Mouse (Mus musculus) heart, embryonic 14.5 days (tissue): ENCODE data around the gene Uqcc2. TPM values are rescaled to one million over a fixed set of nuclear protein-coding genes. Genes with fewer than 3 reads are reported as not detected.

Experiments used
- ATAC-seq: fragments of 200-750 bp; cut with Nextera tagmentation; 2 replicates; pipeline ENCODE4 v1.8.0; 2017; ENCODE audit warnings: low read depth, moderate TSS enrichment; ENCODE audit not compliant: insufficient number of reproducible peaks, insufficient read depth, low FRiP score
- H3K27ac ChIP-seq, 2 experiments: fragments of 200-500 bp in 1 of 2; fragments of 300-500 bp in 1 of 2; sonication (generic) in 1 of 2; replicated peaks in 1 of 2; 2 replicates each; pipeline ENCODE4 v1.5.1; 2012 to 2014; ENCODE audit warnings: low read depth in 2 of 2, low read length in 2 of 2, control low read depth in 1 of 2, mild to moderate bottlenecking in 1 of 2, mixed read lengths in 1 of 2; ENCODE audit not compliant: control insufficient read depth in 1 of 2, insufficient read depth in 1 of 2
- H3K27me3 ChIP-seq: fragments of 300-500 bp; sonication (generic); 2 replicates; pipeline ENCODE4 v1.6.1; 2014; ENCODE audit warnings: mild to moderate bottlenecking, low read length, control low read depth; ENCODE audit not compliant: control insufficient read depth, insufficient read depth
- H3K36me3 ChIP-seq: fragments of 300-500 bp; sonication (generic); 2 replicates; pipeline ENCODE4 v1.6.1; 2014; ENCODE audit warnings: mild to moderate bottlenecking, control low read depth, low read length, mixed read lengths; ENCODE audit not compliant: control insufficient read depth, insufficient read depth
- H3K4me1 ChIP-seq, 2 experiments: fragments of 200-500 bp in 1 of 2; fragments of 300-500 bp in 1 of 2; sonication (generic) in 1 of 2; 2 replicates each; pipeline ENCODE4 v1.6.1; 2012 to 2014; ENCODE audit warnings: low read length in 2 of 2, control low read depth in 1 of 2, mixed read lengths in 1 of 2; ENCODE audit not compliant: control insufficient read depth in 2 of 2, insufficient read depth in 2 of 2
- H3K4me2 ChIP-seq: fragments of 300-500 bp; sonication (generic); 2 replicates; pipeline ENCODE4 v1.6.1; 2014; ENCODE audit warnings: mild to moderate bottlenecking, low read length
- H3K4me3 ChIP-seq, 2 experiments: fragments of 200-500 bp in 1 of 2; fragments of 300-500 bp in 1 of 2; sonication (generic) in 1 of 2; 2 replicates each; pipeline ENCODE4 v1.5.1; 2012 to 2014; ENCODE audit warnings: low read length in 2 of 2, mild to moderate bottlenecking in 2 of 2, control low read depth in 1 of 2, low read depth in 1 of 2, moderate library complexity in 1 of 2; ENCODE audit not compliant: control insufficient read depth in 1 of 2, insufficient read depth in 1 of 2
- H3K9ac ChIP-seq: fragments of 300-500 bp; sonication (generic); 2 replicates; pipeline ENCODE4 v1.6.1; 2014; ENCODE audit warnings: mild to moderate bottlenecking, low read length
- H3K9me3 ChIP-seq: fragments of 300-500 bp; sonication (generic); 2 replicates; pipeline ENCODE4 v1.6.1; 2016; ENCODE audit warnings: low read length, control low read depth; ENCODE audit not compliant: control insufficient read depth
- WGBS: fragments of 180-500 bp; shearing (Covaris S2); extraction: QIAGEN DNeasy Blood & Tissue Kit; methylation state at CpG from one replicate; pipeline ENCODE4 v1.1.7; 2014; 5-methylcytosine and 5-hydroxymethylcytosine counted together
- microRNA-seq: library from miRNA; unstranded; fragments of <30 nt; microRNA quantifications from one replicate; pipeline ENCODE4, GENCODE M21; 2016
- polyA plus RNA-seq: library from polyadenylated mRNA; unstranded; fragments of >200 nt; fragmentation: Nextera tagmentation; extraction: Ambion mirVana; gene quantifications from 2 replicates; pipeline ENCODE4 v1.2.1, GENCODE M21; 2014

Uqcc2 gene
- polyA plus RNA-seq, 1 experiment from 2014 or later = 339 TPM

DNA sequence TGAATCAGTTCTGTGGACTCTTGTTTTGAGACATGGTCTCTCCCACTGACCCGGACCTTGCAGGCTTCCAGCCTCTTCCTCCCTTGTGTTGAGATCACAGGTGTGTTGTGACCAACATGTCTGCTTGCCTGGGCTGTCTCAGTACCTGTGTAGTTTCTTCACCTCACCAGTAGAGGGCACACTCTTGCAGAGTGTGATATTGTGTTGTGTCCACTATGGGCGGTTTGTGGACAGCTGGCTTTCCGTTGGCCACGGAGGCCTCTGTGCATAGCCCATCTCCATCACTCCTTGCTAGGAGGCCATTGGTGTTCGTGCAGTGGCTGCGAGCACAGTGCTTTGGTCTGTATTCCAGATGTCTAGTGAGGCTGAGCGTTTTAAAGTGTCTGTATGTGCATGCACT is 56.6 kb downstream of the Uqcc2 start:
- 95% methylated on average over 7 of the region's 7 CpGs for WGBS
- ATAC-seq = no peak
- Histone ChIP-seq H3K36me3 (no peaks in the 10 kb centered on the region), H3K27ac (no peak overlapping the region), H3K27me3 (no peaks in the 10 kb centered on the region), H3K4me3 (no peak overlapping the region), H3K9me3 (0 out of 2 replicates have a peak, but pooled peaks cover 4% of the 10 kb centered on the region), H3K9ac (no peak overlapping the region), H3K4me1 (peaks cover 7 to 11% of the 10 kb centered on the region in 2 experiments; a peak in 2 of 4 replicates), H3K4me2 (no peak overlapping the region)

- H3K9ac ChIP-seq = no peak overlapping the region
- no peak for ATAC-seq
Measured at GRCm38 (mm10) chr17:27074849-27075745, 58.6 kb downstream of the Uqcc2 start.

GRCm38 (mm10) chr17:27074236-27074635 is 59.5 kb downstream of the Uqcc2 start:
- no peaks in the 10 kb centered on the region for H3K27me3 ChIP-seq
- H3K9ac ChIP-seq = no peak overlapping the region
- no peak overlapping the region for H3K4me2 ChIP-seq
- H3K36me3 ChIP-seq = no peaks in the 10 kb centered on the region
- 0 out of 2 replicates have a peak, but pooled peaks cover 4% of the 10 kb centered on the region for H3K9me3 ChIP-seq
- no peak overlapping the region for H3K4me3 ChIP-seq
- no peak for ATAC-seq
- 47% methylated on average over 6 of the region's 6 CpGs for WGBS
- peaks cover 3 to 7% of the 10 kb centered on the region in 2 experiments; a peak in 1 of 4 replicates for H3K4me1 ChIP-seq
- no peak overlapping the region for H3K27ac ChIP-seq

More at GRCm38 (mm10) chr17:27074849-27075745, 58.6 kb downstream of the Uqcc2 start:
- Histone ChIP-seq H3K9me3 (0 out of 2 replicates have a peak, but pooled peaks cover 4% of the 10 kb centered on the region), H3K4me1 (peaks cover 6 to 7% of the 10 kb centered on the region in 2 experiments; a peak in 1 of 4 replicates), H3K4me2 (no peak overlapping the region), H3K36me3 (no peaks in the 10 kb centered on the region), H3K27ac (no peak overlapping the region), H3K4me3 (no peak overlapping the region), H3K27me3 (no peaks in the 10 kb centered on the region)
- 63% methylated on average over 17 of the region's 17 CpGs for WGBS

DNA sequence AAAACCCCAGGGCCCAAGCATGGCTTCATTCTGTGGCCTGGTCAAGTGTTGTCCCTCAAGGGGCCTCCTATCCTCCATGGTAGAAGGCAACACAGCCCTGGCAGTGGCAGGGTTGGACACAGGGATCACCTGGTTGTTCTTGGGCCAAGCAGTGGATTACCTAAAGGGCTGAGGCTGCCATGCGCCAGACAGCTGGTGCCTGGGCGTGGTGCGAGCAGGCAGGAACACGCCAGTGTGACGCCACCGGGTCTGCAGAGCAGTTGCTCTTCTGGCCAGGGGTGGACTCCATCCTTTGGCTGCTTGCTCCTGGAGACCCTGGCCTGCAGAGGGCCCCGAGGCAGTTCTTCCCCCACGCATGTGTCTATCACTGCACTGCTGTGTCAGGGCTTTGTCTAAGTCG is 59.9 kb downstream of the Uqcc2 start:
- H3K36me3 ChIP-seq = no peaks in the 10 kb centered on the region
- no peak overlapping the region for H3K27ac ChIP-seq
- H3K27me3 ChIP-seq = no peaks in the 10 kb centered on the region
- no peak overlapping the region for H3K4me3 ChIP-seq
- H3K4me2 ChIP-seq = no peak overlapping the region
- 63% methylated on average over 9 of the region's 9 CpGs for WGBS
- no peak for ATAC-seq
- peaks cover 3 to 7% of the 10 kb centered on the region in 2 experiments; a peak in 1 of 4 replicates for H3K4me1 ChIP-seq
- 0 out of 2 replicates have a peak, but pooled peaks cover 4% of the 10 kb centered on the region for H3K9me3 ChIP-seq
- no peak overlapping the region for H3K9ac ChIP-seq

DNA sequence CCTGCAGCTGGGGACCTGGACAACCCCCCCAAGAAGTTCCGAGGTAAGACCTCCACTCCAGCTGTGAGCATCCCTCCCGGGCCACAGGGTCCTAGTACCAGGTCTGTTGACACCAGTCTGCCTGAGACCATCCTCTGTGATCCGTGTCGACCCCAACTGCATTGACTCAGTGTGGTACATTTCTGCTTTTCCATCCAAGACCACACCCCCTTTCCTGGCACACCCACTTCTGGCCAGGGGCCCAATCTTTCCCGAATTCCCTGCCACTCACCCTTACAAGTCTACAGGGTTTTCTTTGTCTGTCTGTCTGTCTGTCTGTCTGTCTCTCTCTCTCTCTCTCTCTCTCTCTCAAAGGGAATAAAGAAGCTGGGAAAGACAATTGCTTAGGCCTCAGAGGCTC is 60.6 kb downstream of the Uqcc2 start:
- 77% methylated on average over 5 of the region's 5 CpGs for WGBS
- no peak for ATAC-seq
- no peaks in the 10 kb centered on the region for H3K36me3 ChIP-seq

More for the DNA sequence above, 60.6 kb downstream of the Uqcc2 start:
- H3K9ac ChIP-seq = no peak overlapping the region
- H3K27ac ChIP-seq = no peak overlapping the region
- no peaks in the 10 kb centered on the region for H3K27me3 ChIP-seq
- no peak overlapping the region for H3K4me2 ChIP-seq
- no peak overlapping the region for H3K4me3 ChIP-seq
- peaks cover 3 to 7% of the 10 kb centered on the region in 2 experiments; a peak in 1 of 4 replicates for H3K4me1 ChIP-seq
- H3K9me3 ChIP-seq = 0 out of 2 replicates have a peak, but pooled peaks cover 4% of the 10 kb centered on the region

Small RNAs within 50 kb of the gene (microRNA-seq; reads per million reads assigned to microRNA genes)
- gene Mir7677 = not detected

Other genes starting within 250 kb of the Uqcc2 start
- 4.2 and 5.0 TPM in 2 replicates for gene Kifc5b, start 216.8 kb downstream of the Uqcc2 start, polyA plus RNA-seq
- gene Phf1, start 200.9 kb downstream of the Uqcc2 start, polyA plus RNA-seq = 5.2 and 8.0 TPM in 2 replicates
- 156 and 173 TPM in 2 replicates for gene Cuta, start 194.3 kb downstream of the Uqcc2 start, polyA plus RNA-seq
- gene Syngap1, start 192.7 kb downstream of the Uqcc2 start, polyA plus RNA-seq = 1.5 TPM in 2 replicates
- gene Zbtb9, start 160.7 kb downstream of the Uqcc2 start, polyA plus RNA-seq = 6.8 TPM in 2 replicates
- gene Bak1, start 104.9 kb downstream of the Uqcc2 start, polyA plus RNA-seq = 8.2 and 10.5 TPM in 2 replicates
- gene Itpr3, start 76.6 kb downstream of the Uqcc2 start, polyA plus RNA-seq = 1.7 TPM in 2 replicates
- 0.22 and 0.32 TPM in 2 replicates for gene Ip6k3, start 33.9 kb upstream of the Uqcc2 start, polyA plus RNA-seq
- 9.1 and 12.8 TPM in 2 replicates for gene Lemd2, start 70.6 kb upstream of the Uqcc2 start, polyA plus RNA-seq